Mouse (Mus musculus) hindbrain, embryonic 16.5 days (tissue): ENCODE measurements around the gene Nrxn3. TPM values are rescaled to one million over a fixed set of nuclear protein-coding genes. Genes with fewer than 3 reads are reported as not detected.

Experiments
- ATAC-seq: fragments of 200-750 bp; cut with Nextera tagmentation; 2 replicates; pipeline ENCODE4 v1.8.0; 2017; ENCODE audit warnings: moderate TSS enrichment, moderate library complexity
- H3K27ac ChIP-seq: fragments of 300-500 bp; sonication (generic); 2 replicates; pipeline ENCODE4 v1.5.1; 2014; ENCODE audit warnings: low read depth, mild to moderate bottlenecking, control low read depth, low read length, moderate library complexity
- H3K27me3 ChIP-seq: fragments of 300-500 bp; sonication (generic); replicated peaks from 2 replicates; pipeline ENCODE4 v1.6.1; 2014; ENCODE audit warnings: low read length; ENCODE audit not compliant: control insufficient read depth, insufficient read depth
- H3K36me3 ChIP-seq: fragments of 300-500 bp; sonication (generic); 2 replicates; pipeline ENCODE4 v1.6.1; 2014; ENCODE audit warnings: mild to moderate bottlenecking, low read length, moderate library complexity, mixed read lengths; ENCODE audit not compliant: control insufficient read depth, insufficient read depth
- H3K4me1 ChIP-seq: fragments of 300-500 bp; sonication (generic); 2 replicates; pipeline ENCODE4 v1.6.1; 2014; ENCODE audit warnings: low read depth, low read length; ENCODE audit not compliant: control insufficient read depth, insufficient read depth
- H3K4me2 ChIP-seq: fragments of 300-500 bp; sonication (generic); 2 replicates; pipeline ENCODE4 v1.6.1; 2014; ENCODE audit warnings: mild to moderate bottlenecking, low read length, control low read depth, moderate library complexity
- H3K4me3 ChIP-seq: fragments of 300-500 bp; sonication (generic); 2 replicates; pipeline ENCODE4 v1.5.1; 2014; ENCODE audit warnings: mild to moderate bottlenecking, low read length, control low read depth, moderate library complexity
- H3K9ac ChIP-seq: fragments of 300-500 bp; sonication (generic); 2 replicates; pipeline ENCODE4 v1.6.1; 2014; ENCODE audit warnings: low read depth, mild to moderate bottlenecking, control low read depth, low read length, moderate library complexity
- H3K9me3 ChIP-seq: fragments of 300-500 bp; sonication (generic); 2 replicates; pipeline ENCODE4 v1.6.1; 2014; ENCODE audit warnings: mild to moderate bottlenecking, low read length, moderate library complexity; ENCODE audit not compliant: control insufficient read depth
- WGBS: fragments of 180-500 bp; shearing (Covaris S2); extraction: QIAGEN DNeasy Blood & Tissue Kit; methylation state at CpG from one replicate; pipeline ENCODE4 v1.1.7; 2014; 5-methylcytosine and 5-hydroxymethylcytosine counted together
- polyA plus RNA-seq: library from polyadenylated mRNA; unstranded; fragments of >200 nt; fragmentation: Nextera tagmentation; extraction: Ambion mirVana; gene quantifications from 2 replicates; pipeline ENCODE4 v1.2.1, GENCODE M21; 2015

The Nrxn3 gene
- polyA plus RNA-seq, 1 experiment from 2014 or later = 99.6 TPM

DNA sequence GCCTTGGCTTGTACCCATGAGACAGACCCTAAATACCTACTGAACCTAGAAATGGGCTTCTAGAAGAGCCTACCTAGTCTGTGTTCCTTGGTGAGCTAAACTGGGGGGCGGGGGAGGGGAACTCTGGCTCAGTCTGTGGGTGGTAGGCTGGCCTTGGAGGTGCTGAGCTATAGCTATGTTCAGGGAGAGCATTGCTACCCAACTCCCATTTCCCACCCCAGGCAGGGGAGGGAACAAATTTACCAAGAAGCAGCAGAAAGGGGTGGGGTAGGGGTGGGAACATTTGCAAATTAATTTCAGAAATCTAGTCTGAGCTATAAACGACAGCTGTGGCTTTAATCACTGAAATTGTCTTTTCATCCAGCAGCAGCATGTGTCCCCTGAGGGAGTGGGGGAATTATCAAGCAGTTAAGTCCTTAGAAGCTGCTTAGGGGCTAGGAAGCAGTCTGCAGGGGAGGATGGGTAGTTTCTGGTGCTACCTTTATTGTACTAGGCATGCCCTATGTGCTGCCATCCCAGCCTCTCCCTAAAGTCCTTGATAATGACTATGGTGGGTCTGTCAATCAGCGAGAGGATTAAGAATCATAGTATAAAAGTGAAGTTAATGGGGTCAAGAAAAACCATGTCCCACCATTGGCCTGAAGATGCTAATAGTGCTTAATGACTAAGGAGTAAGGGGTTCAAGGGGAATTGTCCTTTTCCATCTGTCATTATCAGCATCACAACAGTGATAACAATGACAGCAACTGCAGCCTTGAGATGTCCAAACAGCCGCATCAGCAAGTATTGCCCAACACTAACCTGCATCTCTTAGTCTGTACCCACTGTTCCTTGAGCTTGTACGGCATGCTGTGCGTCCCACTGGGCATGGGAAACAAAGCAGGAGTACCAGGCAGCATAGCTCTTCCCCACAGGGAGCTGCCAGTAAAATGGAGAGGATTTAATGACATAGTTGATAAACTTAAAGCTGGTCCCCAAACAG is 560.0 kb downstream of the Nrxn3 start:
- H3K9me3 ChIP-seq = no peaks in the 10 kb centered on the region
- WGBS = 54% methylated on average over 6 of the region's 6 CpGs
- no peak overlapping the region for H3K4me2 ChIP-seq
- H3K36me3 ChIP-seq = no peaks in the 10 kb centered on the region
- no peak overlapping the region for H3K27ac ChIP-seq
- H3K27me3 ChIP-seq = no peaks in the 10 kb centered on the region
- H3K9ac ChIP-seq = no peak overlapping the region
- ATAC-seq = peak; percentile 60
- H3K4me3 ChIP-seq = no peak overlapping the region
- H3K4me1 ChIP-seq = no peaks in the 10 kb centered on the region

- no peak for ATAC-seq
- H3K4me2 ChIP-seq = no peak overlapping the region
- WGBS = 93% methylated on average over 3 of the region's 3 CpGs
- H3K36me3 ChIP-seq = no peaks in the 10 kb centered on the region
- no peak overlapping the region for H3K27ac ChIP-seq
- no peaks in the 10 kb centered on the region for H3K27me3 ChIP-seq
- no peaks in the 10 kb centered on the region for H3K9me3 ChIP-seq
- peaks cover under 1% of the 10 kb centered on the region for H3K4me1 ChIP-seq
- no peak overlapping the region for H3K4me3 ChIP-seq
- no peak overlapping the region for H3K9ac ChIP-seq
Measured at GRCm38 (mm10) chr12:89284412-89284811, 561.7 kb downstream of the Nrxn3 start.

GRCm38 (mm10) chr12:89287037-89287436 is 564.4 kb downstream of the Nrxn3 start:
- Histone ChIP-seq H3K4me1 (peaks cover 9% of the 10 kb centered on the region), H3K36me3 (no peaks in the 10 kb centered on the region), H3K27me3 (no peaks in the 10 kb centered on the region), H3K27ac (no peak overlapping the region), H3K9ac (no peak overlapping the region), H3K4me3 (no peak overlapping the region), H3K9me3 (no peaks in the 10 kb centered on the region), H3K4me2 (no peak overlapping the region)
- no peak for ATAC-seq
- 63% methylated on average over 4 of the region's 4 CpGs for WGBS

DNA sequence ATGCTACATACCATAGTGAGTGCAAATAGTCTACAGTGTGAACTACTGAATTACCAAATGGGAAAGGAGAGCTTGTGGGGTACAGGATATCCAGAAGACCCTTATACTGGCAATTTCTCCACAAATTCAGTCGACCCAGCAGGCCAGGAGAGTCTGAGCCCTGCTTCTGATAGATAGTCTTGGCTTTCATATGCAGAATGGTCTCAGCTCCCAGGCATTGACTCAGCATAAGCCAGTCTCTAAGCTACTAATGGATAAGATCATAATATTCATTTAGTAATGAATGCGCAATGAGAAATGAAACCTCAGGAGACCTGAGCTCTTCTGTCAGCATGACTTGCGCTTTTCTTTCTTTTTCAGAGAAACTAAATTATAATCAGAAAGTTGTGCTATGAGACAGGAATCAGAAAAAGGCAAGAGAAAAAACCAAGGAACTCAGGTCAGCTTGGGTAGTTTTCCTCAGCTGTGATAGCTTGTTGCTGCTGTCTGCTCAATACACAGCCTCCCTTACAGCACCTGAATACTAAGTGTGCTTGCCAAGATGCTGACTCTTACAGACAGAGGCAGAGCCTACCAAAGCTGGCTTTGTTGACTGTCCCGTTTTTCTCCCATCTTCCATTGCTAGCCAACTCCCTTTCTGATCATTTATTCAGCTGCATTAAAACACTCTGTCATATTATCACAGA is 567.1 kb downstream of the Nrxn3 start:
- no peak overlapping the region for H3K4me2 ChIP-seq
- no peaks in the 10 kb centered on the region for H3K27me3 ChIP-seq
- no peaks in the 10 kb centered on the region for H3K36me3 ChIP-seq
- peak overlapping the region; percentile 54 for H3K27ac ChIP-seq
- no peak overlapping the region for H3K9ac ChIP-seq
- peaks cover 9% of the 10 kb centered on the region for H3K4me1 ChIP-seq
- no peaks in the 10 kb centered on the region for H3K9me3 ChIP-seq
- ATAC-seq = peak; percentile 93
- no peak overlapping the region for H3K4me3 ChIP-seq
- 56% methylated on average over 4 of the region's 4 CpGs for WGBS

DNA sequence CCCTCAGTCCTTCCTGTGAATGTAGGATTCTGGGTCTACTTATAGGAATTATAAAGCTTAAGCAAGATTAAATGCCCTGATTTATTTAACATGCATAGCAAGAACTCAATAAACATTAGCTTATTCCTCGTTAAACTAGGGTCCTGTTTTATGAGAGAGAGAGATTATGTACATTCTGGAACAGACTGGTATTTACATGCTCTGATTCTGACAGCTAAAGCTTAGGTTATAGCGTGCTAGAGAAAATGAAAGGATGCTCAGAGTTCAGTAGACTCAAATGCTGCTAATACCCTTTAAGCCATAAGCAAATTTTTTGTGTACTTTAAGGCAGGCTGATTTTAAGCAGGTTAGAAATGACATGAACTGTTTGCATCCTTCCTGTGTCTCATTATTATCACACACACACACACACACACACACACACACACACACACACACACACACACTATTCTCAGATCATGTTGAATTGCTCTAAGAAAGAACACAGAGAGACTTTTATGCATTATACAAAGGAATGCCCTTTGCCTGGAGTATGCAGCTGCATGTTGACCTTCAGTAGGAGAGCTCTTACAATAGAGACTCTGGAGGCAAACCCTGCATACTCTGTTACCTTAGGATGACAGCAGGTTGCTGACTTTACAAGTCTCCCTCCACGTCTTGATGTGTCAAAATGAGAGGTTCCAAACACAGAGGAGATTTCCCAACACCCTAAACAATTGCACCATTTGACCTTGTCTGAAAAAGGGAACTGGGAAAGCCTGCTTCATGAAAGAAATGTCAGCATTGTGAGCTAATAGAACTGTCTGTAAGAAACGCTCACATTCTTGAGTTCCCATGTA is 568.3 kb downstream of the Nrxn3 start:
- 32% methylated on average over 4 of the region's 4 CpGs for WGBS
- ATAC-seq = peak; percentile 73
- no peak overlapping the region for H3K4me3 ChIP-seq

GRCm38 (mm10) chr12:89302011-89302410 is 579.3 kb downstream of the Nrxn3 start:
- no peaks in the 10 kb centered on the region for H3K27me3 ChIP-seq
- no peak overlapping the region for H3K9ac ChIP-seq
- peak; percentile 42; the same call in 1 of the 2 replicates for ATAC-seq
- no peak overlapping the region for H3K4me2 ChIP-seq
- H3K4me1 ChIP-seq = no peaks in the 10 kb centered on the region
- 49% methylated on average over 4 of the region's 4 CpGs for WGBS
- H3K9me3 ChIP-seq = no peaks in the 10 kb centered on the region
- H3K27ac ChIP-seq = no peak overlapping the region
- no peaks in the 10 kb centered on the region for H3K36me3 ChIP-seq
- H3K4me3 ChIP-seq = no peak overlapping the region

More for the DNA sequence above, 568.3 kb downstream of the Nrxn3 start:
- no peak overlapping the region for H3K9ac ChIP-seq
- no peak overlapping the region for H3K27ac ChIP-seq
- H3K36me3 ChIP-seq = no peaks in the 10 kb centered on the region
- H3K4me1 ChIP-seq = peaks cover 9% of the 10 kb centered on the region
- no peak overlapping the region for H3K4me2 ChIP-seq
- no peaks in the 10 kb centered on the region for H3K27me3 ChIP-seq
- H3K9me3 ChIP-seq = no peaks in the 10 kb centered on the region

GRCm38 (mm10) chr12:89310200-89310599 is 587.5 kb downstream of the Nrxn3 start:
- H3K27me3 ChIP-seq = no peaks in the 10 kb centered on the region
- H3K4me3 ChIP-seq = no peak overlapping the region
- no peak overlapping the region for H3K4me2 ChIP-seq
- H3K9ac ChIP-seq = no peak overlapping the region
- H3K9me3 ChIP-seq = no peaks in the 10 kb centered on the region
- no peaks in the 10 kb centered on the region for H3K4me1 ChIP-seq
- no peak for ATAC-seq
- no peaks in the 10 kb centered on the region for H3K36me3 ChIP-seq
- WGBS = 83% methylated on average over 1 of the region's 1 CpGs
- no peak overlapping the region for H3K27ac ChIP-seq

GRCm38 (mm10) chr12:89312586-89312985 is 589.9 kb downstream of the Nrxn3 start:
- no peak overlapping the region for H3K4me2 ChIP-seq
- 41% methylated on average over 1 of the region's 1 CpGs for WGBS
- no peak overlapping the region for H3K4me3 ChIP-seq
- H3K4me1 ChIP-seq = no peaks in the 10 kb centered on the region
- no peak overlapping the region for H3K27ac ChIP-seq
- no peak overlapping the region for H3K9ac ChIP-seq
- H3K9me3 ChIP-seq = no peaks in the 10 kb centered on the region
- no peaks in the 10 kb centered on the region for H3K27me3 ChIP-seq
- H3K36me3 ChIP-seq = no peaks in the 10 kb centered on the region
- no peak for ATAC-seq
